Mouse (Mus musculus): ENCODE data around the gene Etfb. TPM values are rescaled to one million over a fixed set of nuclear protein-coding genes. Genes with fewer than 3 reads are reported as not detected.
A peak's percentile ranks its signal among the peaks of the same experiment; 100 is the strongest.
"Not testable (repeated sequence)": the region's sequence is repeated elsewhere in the genome, so short reads cannot be mapped to it uniquely, and the experiment has no call there.

Etfb gene
- 75.0 and 92.3 TPM in 2 replicates for total RNA-seq (2014; fragmentation: Nextera tagmentation)
- 207 and 218 TPM in 2 replicates for total RNA-seq (2017)
- polyA plus RNA-seq (2012) = 60.1 and 77.3 TPM in 2 replicates

- Histone ChIP-seq H3K27me3 (ENCODE audit: insufficient read depth, low read length) (peaks cover 11% of the 10 kb centered on the region), H3K36me3 (replicated peaks) (peaks cover 36% of the 10 kb centered on the region), H3K4me1 (ENCODE audit: insufficient read depth, low read depth, low read length) (peaks cover 60% of the 10 kb centered on the region), H3K9me3 (replicated peaks) (no peaks in the 10 kb centered on the region), H3K4me3 (ENCODE audit: low read depth, low read length) (peak within 1 kb of the TSS; percentile 75)
- DNase-seq (ENCODE audit: low spot score) (peak; percentile 91), ATAC-seq (ENCODE audit: extremely low read depth, insufficient number of reproducible peaks, low FRiP score, poor library complexity, severe bottlenecking) (peak; percentile 89)
- no peak for TF ChIP-seq POLR2AphosphoS5 (IDR thresholded peaks at IDR 0.05; ENCODE audit: insufficient replicate concordance, low read depth, low read length)
- no peak for TF ChIP-seq GATA2 (IDR thresholded peaks at IDR 0.05; ENCODE audit: borderline replicate concordance, low read depth, low read length)
- TF ChIP-seq GATA1 (IDR thresholded peaks at IDR 0.05; ENCODE audit: borderline replicate concordance, low read length) = no peak
- no peak for TF ChIP-seq CTCF (IDR thresholded peaks at IDR 0.05; ENCODE audit: low read depth, low read length)
- no peak for TF ChIP-seq TAL1 (conservative IDR thresholded peaks at IDR 0.05; ENCODE audit: low read depth, low read length)
Measured at GRCm38 (mm10) chr7:43443917-43444293, at the start of gene Etfb, which contains the start of gene Gm45233. Etfb (plus strand) TSS chr7:43444083. Gm45233 (plus strand) TSS chr7:43444128.

DNA sequence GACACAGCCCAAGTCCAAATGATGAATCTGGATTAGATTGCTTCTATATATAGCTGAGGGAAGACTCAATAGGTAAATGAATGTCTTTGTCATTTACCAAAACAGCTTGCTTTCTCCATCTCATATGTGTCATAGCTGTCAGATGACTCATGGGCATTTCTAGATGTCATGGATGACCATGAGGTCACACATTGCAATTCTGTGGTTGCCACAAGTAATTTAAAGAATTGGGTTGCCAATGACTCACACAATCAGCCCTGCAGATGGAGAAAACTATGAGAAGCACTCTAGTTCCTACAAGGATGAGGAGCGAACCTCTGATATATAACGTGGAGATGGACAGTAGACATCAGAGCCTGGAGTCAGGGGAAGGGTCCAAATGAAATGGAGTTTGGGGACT is 44.4 kb upstream of the Etfb start:
- H3K27me3 ChIP-seq (ENCODE audit: insufficient read depth, low read length) = no peaks in the 10 kb centered on the region
- no peak overlapping the region for H3K4me3 ChIP-seq (ENCODE audit: low read depth, low read length)
- no peaks in the 10 kb centered on the region for H3K36me3 ChIP-seq (replicated peaks)
- no peak for TF ChIP-seq GATA1 (IDR thresholded peaks at IDR 0.05; ENCODE audit: borderline replicate concordance, low read length)
- TF ChIP-seq CTCF (IDR thresholded peaks at IDR 0.05; ENCODE audit: low read depth, low read length) = no peak
- no peak for TF ChIP-seq POLR2AphosphoS5 (IDR thresholded peaks at IDR 0.05; ENCODE audit: insufficient replicate concordance, low read depth, low read length)
- TF ChIP-seq GATA2 (IDR thresholded peaks at IDR 0.05; ENCODE audit: borderline replicate concordance, low read depth, low read length) = no peak
- TF ChIP-seq TAL1 (conservative IDR thresholded peaks at IDR 0.05; ENCODE audit: low read depth, low read length) = no peak
- ATAC-seq (ENCODE audit: extremely low read depth, insufficient number of reproducible peaks, low FRiP score, poor library complexity, severe bottlenecking) = no peak
- no peak for DNase-seq (ENCODE audit: low spot score)
- no peaks in the 10 kb centered on the region for H3K4me1 ChIP-seq (ENCODE audit: insufficient read depth, low read depth, low read length)
- H3K9me3 ChIP-seq (replicated peaks) = no peaks in the 10 kb centered on the region

DNA sequence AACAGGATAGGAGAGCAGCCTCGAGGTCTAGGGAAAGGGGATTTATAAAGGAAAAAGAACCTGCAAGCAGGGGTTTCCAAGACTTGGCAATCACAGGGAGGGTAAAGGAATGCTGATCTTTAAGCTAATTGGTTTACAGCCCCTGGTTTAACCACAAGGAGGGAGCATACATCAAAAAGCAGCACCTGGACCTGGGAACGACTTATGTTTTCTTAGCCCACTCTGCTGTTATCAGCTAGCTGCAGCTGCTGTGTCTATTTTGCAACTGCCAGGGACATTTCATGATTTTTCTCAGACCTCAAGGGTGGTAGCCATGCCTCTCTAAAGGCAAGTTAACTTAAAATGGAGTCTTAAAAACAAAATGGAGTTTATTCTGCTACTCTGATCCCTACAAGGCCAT is 41.2 kb upstream of the Etfb start:
- DNase-seq (ENCODE audit: low spot score) (no peak), ATAC-seq (ENCODE audit: extremely low read depth, insufficient number of reproducible peaks, low FRiP score, poor library complexity, severe bottlenecking) (no peak)
- Histone ChIP-seq H3K36me3 (replicated peaks) (no peaks in the 10 kb centered on the region), H3K4me1 (ENCODE audit: insufficient read depth, low read depth, low read length) (no peaks in the 10 kb centered on the region), H3K27me3 (ENCODE audit: insufficient read depth, low read length) (no peaks in the 10 kb centered on the region), H3K4me3 (ENCODE audit: low read depth, low read length) (no peak overlapping the region), H3K9me3 (replicated peaks) (no peaks in the 10 kb centered on the region)
- TF ChIP-seq TAL1 (conservative IDR thresholded peaks at IDR 0.05; ENCODE audit: low read depth, low read length) (no peak), GATA1 (IDR thresholded peaks at IDR 0.05; ENCODE audit: borderline replicate concordance, low read length) (no peak)

DNA sequence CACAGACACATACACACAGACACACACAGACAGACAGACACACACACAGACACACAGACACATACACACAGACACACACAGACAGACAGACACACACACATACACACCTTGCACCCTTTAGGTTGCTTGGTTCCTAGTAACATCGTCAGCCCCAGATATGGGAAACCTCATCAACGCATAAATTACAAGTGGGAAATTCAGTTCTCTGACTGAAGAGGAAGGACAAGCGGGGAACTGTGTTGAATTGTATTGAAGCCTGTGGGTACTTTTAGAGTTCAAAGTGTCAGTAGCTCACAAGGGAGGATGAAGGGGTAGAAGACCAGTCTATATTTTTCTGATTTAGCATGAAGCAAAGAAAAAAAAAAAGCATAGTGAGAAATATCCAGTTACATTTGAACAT is 36.3 kb upstream of the Etfb start:
- ATAC-seq (ENCODE audit: extremely low read depth, insufficient number of reproducible peaks, low FRiP score, poor library complexity, severe bottlenecking) = no peak
- H3K4me1 ChIP-seq (ENCODE audit: insufficient read depth, low read depth, low read length) = no peaks in the 10 kb centered on the region
- H3K4me3 ChIP-seq (ENCODE audit: low read depth, low read length) = no peak overlapping the region
- H3K9me3 ChIP-seq (replicated peaks) = no peaks in the 10 kb centered on the region
- no peaks in the 10 kb centered on the region for H3K36me3 ChIP-seq (replicated peaks)
- DNase-seq (ENCODE audit: low spot score) = no peak
- peaks cover 2% of the 10 kb centered on the region; the same call in 1 of the 2 replicates for H3K27me3 ChIP-seq (ENCODE audit: insufficient read depth, low read length)
- TF ChIP-seq GATA1 (IDR thresholded peaks at IDR 0.05; ENCODE audit: borderline replicate concordance, low read length) (no peak), POLR2AphosphoS5 (IDR thresholded peaks at IDR 0.05; ENCODE audit: insufficient replicate concordance, low read depth, low read length) (no peak), TAL1 (conservative IDR thresholded peaks at IDR 0.05; ENCODE audit: low read depth, low read length) (no peak), GATA2 (IDR thresholded peaks at IDR 0.05; ENCODE audit: borderline replicate concordance, low read depth, low read length) (no peak), CTCF (IDR thresholded peaks at IDR 0.05; ENCODE audit: low read depth, low read length) (no peak)

GRCm38 (mm10) chr7:43408131-43408553 is 35.7 kb upstream of the Etfb start, which contains the start of gene Siglecg:
Siglecg (plus strand) TSS chr7:43408204.
- no peak for DNase-seq (ENCODE audit: low spot score)
- no peaks in the 10 kb centered on the region for H3K36me3 ChIP-seq (replicated peaks)

GRCm38 (mm10) chr7:43409084-43409483 is 34.8 kb upstream of the Etfb start:
- Histone ChIP-seq H3K36me3 (replicated peaks) (no peaks in the 10 kb centered on the region), H3K4me3 (ENCODE audit: low read depth, low read length) (no peak overlapping the region), H3K4me1 (ENCODE audit: insufficient read depth, low read depth, low read length) (no peaks in the 10 kb centered on the region), H3K27me3 (ENCODE audit: insufficient read depth, low read length) (peaks cover 4% of the 10 kb centered on the region; the same call in 1 of the 2 replicates), H3K9me3 (replicated peaks) (no peaks in the 10 kb centered on the region)
- no peak for DNase-seq (ENCODE audit: low spot score)
- ATAC-seq (ENCODE audit: extremely low read depth, insufficient number of reproducible peaks, low FRiP score, poor library complexity, severe bottlenecking) = no peak
- TF ChIP-seq POLR2AphosphoS5 (IDR thresholded peaks at IDR 0.05; ENCODE audit: insufficient replicate concordance, low read depth, low read length) (no peak), GATA2 (IDR thresholded peaks at IDR 0.05; ENCODE audit: borderline replicate concordance, low read depth, low read length) (no peak), TAL1 (conservative IDR thresholded peaks at IDR 0.05; ENCODE audit: low read depth, low read length) (no peak), CTCF (IDR thresholded peaks at IDR 0.05; ENCODE audit: low read depth, low read length) (no peak), GATA1 (IDR thresholded peaks at IDR 0.05; ENCODE audit: borderline replicate concordance, low read length) (no peak)

More at GRCm38 (mm10) chr7:43408131-43408553, 35.7 kb upstream of the Etfb start, which contains the start of gene Siglecg:
- Histone ChIP-seq H3K4me3 (ENCODE audit: low read depth, low read length) (no peak within 1 kb of the TSS), H3K27me3 (ENCODE audit: insufficient read depth, low read length) (peaks cover 4% of the 10 kb centered on the region; the same call in 1 of the 2 replicates), H3K4me1 (ENCODE audit: insufficient read depth, low read depth, low read length) (no peaks in the 10 kb centered on the region), H3K9me3 (replicated peaks) (no peaks in the 10 kb centered on the region)
- TF ChIP-seq CTCF (IDR thresholded peaks at IDR 0.05; ENCODE audit: low read depth, low read length) (no peak), GATA1 (IDR thresholded peaks at IDR 0.05; ENCODE audit: borderline replicate concordance, low read length) (no peak), GATA2 (IDR thresholded peaks at IDR 0.05; ENCODE audit: borderline replicate concordance, low read depth, low read length) (no peak), TAL1 (conservative IDR thresholded peaks at IDR 0.05; ENCODE audit: low read depth, low read length) (no peak), POLR2AphosphoS5 (IDR thresholded peaks at IDR 0.05; ENCODE audit: insufficient replicate concordance, low read depth, low read length) (no peak)
- no peak for ATAC-seq (ENCODE audit: extremely low read depth, insufficient number of reproducible peaks, low FRiP score, poor library complexity, severe bottlenecking)

DNA sequence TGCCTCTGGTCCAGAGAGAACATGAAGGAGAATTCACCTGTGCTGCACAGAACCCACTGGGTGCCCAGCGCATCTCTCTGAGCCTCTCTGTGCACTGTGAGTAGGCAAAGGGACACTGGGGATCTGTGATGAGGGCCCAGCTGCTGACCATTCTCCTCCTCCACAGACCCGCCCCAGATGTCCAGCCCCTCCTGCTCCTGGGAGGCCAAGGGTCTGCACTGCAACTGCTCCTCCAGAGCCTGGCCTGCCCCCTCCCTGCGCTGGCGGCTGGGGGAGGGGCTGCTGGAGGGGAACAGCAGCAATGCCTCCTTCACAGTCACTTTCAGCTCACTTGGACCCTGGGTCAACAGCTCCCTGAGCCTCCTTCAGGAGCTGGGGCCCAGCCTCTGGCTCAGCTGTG is 32.2 kb upstream of the Etfb start:
- H3K4me3 ChIP-seq (ENCODE audit: low read depth, low read length); H3K36me3 ChIP-seq (replicated peaks); DNase-seq (ENCODE audit: low spot score); H3K4me1 ChIP-seq (ENCODE audit: insufficient read depth, low read depth, low read length); H3K9me3 ChIP-seq (replicated peaks); H3K27me3 ChIP-seq (ENCODE audit: insufficient read depth, low read length); ATAC-seq (ENCODE audit: extremely low read depth, insufficient number of reproducible peaks, low FRiP score, poor library complexity, severe bottlenecking): not testable (repeated sequence)
